Mouse (Mus musculus) forelimb bud, embryonic 11.5 days (tissue): Measurements from ENCODE around the gene Catip.
A peak's percentile ranks its signal among the peaks of the same experiment; 100 is the strongest.

Source experiments
- DNase-seq: peaks from one replicate; pipeline ENCODE4 v3.0.0-alpha.2; 2012; ENCODE audit warnings: low read depth, low spot score

Catip gene

DNA sequence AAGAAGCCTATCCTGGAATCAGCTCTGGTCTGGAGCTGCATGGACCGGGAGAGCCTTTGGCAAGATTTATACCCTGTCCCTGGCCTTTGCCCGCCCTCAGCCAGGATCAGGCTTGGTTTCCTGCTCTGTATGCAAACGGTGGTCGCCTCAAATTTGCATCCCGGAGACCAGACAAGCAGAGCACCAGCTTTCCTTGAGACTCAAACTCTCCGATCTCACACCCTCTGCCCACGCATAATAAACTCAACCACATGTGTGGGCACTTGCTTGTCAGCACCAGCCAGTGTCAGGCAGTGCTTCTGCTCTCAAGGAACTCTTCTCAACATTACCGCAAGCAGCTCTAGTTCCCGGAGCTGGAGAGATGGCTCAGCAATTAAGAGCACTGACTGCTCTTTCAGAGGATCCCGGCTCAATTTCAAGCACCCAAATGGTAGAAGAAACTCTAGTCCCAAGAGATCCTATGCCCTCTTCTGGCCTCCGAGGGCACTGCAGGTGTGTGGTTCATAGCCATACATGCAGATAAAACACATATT lies 36.1 kb downstream of the Catip start:
- peak; percentile 65 for DNase-seq

DNA sequence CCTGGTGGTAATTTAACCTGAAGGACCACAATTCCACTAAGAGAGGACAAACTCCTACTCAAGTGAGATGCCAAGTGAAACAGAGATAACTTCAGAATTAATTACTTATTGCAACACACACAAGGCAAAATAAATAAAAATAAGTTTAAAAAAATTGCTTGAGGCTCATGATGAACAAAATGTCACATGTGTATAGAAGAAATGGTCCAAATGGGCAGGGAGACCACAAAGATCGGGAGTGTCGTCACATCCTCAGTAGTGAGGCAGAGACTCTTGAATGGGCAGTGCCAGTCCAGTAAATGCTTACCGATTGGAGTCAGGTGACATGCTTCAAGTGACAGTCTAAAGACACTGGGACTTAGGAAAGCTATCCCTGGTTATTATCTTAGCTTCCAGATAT lies 38.6 kb downstream of the Catip start:
- DNase-seq: no peak

DNA sequence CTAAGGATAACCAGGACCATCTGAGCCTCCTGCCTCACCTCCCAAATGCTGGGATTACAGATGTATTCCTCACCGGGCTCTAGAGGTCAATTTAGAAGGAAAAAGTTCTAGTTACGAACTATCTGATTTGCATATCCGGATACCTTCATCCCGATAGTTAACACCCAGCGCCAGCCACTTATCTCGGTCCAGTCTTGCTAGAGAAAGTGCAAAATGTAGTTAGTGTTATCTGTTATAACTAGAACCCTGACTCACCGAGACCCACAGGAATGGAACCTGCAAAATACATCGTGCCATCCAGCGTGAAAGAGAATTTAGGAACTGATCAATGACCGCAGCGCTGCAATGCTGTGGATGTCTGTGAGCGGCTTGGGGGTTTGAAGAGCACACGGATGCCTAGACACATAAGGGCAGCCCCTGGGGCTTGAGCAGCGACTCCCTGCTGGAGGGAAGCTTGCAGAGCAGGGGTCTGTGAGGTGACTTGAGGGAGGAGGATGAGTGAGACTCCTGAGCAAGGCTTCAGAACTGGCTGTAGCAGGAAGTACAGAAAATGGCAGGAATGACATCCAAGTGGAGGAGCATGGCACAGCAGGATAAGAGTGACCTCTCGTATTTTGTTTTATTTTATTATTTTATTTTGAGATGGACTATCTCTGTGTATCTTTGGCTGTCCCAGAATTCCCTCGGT lies 39.3 kb downstream of the Catip start:
- no peak for DNase-seq

DNA sequence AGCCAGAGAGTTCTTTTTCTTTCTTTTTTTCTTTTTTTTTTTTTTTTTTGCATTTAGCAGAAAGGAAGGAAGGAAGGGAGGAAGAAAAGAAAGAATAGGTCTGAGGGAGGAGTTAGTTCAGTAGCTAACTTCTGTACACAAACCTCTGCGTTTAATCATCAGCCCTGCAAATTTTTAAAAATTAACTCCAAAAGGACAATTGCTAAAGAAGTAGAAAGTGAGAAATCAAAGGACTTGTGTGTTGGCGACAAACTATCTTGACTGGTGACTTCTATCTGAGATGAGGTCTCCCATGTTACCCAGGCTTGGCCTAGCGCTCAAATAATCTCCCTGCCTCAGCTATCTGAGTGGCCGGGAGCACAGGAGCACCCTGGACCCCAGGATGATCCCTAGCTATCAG lies 42.3 kb downstream of the Catip start:
- DNase-seq: no peak

DNA sequence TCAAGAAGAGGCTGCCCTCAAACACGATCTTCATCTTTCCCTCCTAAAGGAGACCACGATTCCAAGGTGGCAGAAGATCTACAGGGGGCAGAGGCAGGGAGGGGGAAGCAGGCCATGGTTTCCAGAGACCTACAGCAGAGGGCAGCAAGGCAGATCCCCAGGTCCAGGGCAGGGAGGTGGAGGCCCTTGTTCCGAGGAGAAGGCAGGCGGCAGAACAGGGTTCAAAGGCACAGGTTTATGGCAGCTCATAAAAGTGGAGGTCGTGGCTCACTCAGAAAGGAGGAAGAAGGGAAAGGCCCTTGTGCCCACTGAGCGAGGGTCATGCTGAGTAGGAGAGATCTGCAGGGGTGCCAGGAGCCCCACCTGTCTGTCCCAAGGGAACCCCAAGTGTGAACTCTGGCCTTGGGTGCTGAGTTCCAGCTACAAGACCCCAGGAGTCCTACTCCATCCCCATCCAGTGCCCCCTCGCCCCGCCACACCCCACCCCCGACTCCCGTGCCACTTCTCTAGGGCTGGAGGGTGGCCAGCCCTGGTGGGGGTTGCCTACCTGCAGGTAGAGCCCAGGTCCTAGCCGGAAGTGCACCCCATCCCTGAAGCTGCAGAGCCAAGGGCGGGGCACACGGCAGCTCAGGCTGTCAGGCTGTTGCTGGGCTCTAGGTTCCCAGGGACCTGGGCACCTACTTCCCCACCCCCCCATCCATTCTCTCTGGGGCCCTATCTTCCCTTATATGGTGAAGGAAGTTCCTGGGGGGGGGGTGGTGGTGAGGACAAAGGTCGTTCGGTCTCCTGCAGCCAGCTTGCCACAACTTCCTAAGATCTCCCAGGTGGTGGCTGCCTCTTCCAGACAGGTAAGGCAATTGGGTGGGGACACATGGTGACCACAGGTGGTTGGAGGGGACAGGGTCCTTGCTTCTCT lies 46.9 kb downstream of the Catip start, which contains the start of gene Vil1:
TSS of gene Vil1 (plus strand) at position 788 of the 916 bp plus-strand sequence.
- DNase-seq: no peak

DNA sequence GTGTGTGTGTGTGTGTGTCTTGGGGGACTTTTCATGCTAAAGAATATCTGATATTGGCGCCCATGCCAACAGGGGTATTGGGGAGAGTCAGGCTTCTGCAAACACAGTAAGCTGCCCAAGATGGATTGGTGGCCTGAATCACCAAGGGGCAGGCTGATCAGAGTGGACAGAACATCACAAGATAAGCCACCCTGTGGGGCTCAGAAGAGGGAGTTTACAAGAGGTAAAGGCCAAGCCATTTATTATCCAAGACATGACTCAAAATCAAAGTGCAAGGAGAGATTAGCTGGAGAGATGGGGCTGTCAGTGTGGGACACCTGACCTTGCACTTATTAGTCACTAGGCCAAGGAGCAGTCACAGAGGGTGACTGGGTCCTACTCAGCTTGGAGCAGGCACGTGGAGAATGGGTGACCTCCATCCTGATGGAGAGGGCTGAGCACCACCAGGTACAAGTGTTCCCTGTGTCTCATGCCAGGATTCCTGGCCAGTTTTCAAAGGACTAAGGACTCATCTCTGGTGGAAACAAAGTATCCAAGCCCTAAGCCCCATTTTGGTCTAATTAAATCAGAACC lies 49.9 kb downstream of the Catip start:
- no peak for DNase-seq

DNA sequence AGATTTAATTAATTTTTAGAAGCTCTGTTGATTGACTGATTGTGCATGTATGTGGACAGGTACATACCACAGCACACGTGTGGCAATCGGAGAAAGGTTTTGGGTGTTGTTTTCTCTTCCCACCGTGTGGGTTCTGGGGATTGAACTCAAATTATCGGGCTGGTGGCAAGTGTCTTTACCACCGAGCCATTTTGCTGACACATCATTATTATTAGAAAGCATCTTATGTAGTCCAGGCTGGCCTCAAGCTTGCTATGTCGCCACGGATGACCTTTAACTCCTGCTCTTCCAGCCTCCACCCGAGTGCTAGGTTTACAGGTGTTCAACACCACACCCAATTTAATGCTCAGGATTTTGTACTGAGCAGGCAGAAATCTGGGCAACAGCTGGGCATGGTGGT lies 50.8 kb downstream of the Catip start:
- DNase-seq: no peak

DNA sequence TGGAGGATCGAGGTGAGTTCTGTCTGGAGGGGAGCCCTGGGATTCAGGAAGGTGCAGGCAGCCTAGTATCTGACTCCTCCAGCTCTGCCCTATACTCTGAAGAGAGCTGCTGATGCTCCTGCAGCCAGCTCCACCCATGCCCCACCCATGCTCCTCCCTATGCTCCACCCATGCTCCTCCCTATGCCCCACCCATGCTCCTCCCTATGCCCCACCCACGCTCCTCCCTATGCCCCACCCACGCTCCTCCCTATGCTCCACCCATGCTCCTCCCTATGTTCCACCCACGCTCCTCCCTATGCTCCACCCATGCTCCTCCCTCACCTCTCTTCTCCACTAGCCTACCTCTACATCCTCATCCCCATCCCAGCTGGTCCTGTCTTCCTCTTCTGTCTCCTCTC lies 53.2 kb downstream of the Catip start:
- peak; percentile 32 for DNase-seq
